Mouse (Mus musculus) frontal cortex, postnatal 14 days (tissue): Measurements from ENCODE around the gene Slc38a7.
A peak's percentile ranks its signal among the peaks of the same experiment; 100 is the strongest.
"Not testable (repeated sequence)": the region's sequence is repeated elsewhere in the genome, so short reads cannot be mapped to it uniquely, and the experiment has no call there.

Experiments
- DNase-seq, 2 experiments: peaks; one replicate each; pipeline ENCODE4 v3.0.0; 2022; ENCODE audit warnings: low spot score in 2 of 2

The Slc38a7 gene

GRCm38 (mm10) chr8:95853102-95853843, at the start of gene Slc38a7:
Gene Slc38a7, minus strand, starts transcription at chr8:95853539.
- DNase-seq: peak; percentile 66 to 70

DNA sequence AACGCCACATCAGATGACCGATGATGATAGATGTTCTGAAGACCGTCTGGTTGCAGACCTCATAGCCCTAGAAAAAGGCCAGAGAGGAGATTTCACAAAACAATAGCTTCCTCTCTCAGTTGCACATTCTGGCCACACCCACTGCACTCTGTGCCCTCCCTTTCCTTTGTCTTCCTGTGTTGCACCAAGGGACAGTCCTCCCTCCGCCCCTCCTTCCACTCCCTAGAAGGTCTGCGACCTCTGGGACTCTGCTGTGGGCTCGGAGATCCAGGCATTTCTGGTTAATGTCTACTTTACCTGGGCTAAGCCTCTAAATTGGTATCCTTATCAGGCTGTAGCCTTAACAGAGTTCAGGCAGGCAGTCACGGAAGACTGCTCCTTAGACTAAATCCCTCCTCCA, 48.5 kb upstream of the Slc38a7 start:
- no peak for DNase-seq

GRCm38 (mm10) chr8:95893701-95894100, 40.4 kb upstream of the Slc38a7 start:
- DNase-seq: no peak

DNA sequence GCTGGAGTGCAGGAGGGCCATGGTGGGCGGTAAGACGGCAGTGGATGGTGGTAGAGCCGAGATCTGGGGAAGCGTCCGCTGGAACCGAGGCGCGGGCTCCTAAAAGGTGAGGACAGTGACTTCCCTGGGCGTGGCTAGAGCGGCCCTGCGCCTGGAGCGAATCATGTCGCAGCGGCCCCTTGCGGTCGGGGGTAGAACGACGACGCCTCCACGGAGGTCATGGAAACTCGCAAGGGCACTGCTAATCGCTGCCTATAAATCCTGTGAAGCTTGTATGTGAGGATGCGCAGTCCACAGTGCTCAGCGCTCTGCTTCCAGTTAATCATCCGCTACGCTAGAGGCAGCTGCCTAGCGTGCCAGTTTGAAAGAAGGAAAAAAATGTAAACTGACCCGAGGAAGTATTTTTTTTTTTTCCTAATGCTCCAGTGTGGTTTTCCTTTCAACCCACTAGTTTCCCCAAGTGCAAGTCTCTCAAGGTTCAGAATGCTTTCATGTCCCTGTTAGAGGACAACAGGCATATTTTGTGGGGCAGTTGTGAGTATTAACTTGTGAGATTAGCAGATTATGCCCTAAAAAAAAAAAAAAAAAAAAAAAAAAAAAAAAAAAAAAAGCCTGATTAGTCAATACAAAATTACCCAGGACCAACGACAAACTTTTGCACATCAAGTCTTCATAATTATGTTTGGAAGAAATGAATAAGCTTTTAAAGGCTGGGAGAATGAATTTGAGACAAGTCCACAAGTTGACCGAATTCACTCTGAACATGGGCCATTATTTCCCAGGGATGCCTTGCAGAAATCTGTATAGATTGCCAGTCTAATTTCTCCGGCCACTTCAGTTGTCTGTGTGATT, 35.2 kb upstream of the Slc38a7 start, which contains the start of gene Got2:
Gene Got2 (minus strand): TSS at position 263 of the 852 bp plus-strand sequence.
- peak; percentile 81 to 89 for DNase-seq

GRCm38 (mm10) chr8:95887578-95888284, 34.4 kb upstream of the Slc38a7 start:
- peak; percentile 78 to 79 for DNase-seq

- peak in 1 of 2 experiments; percentile 16 for DNase-seq
Measured at GRCm38 (mm10) chr8:95886647-95887577, 33.6 kb upstream of the Slc38a7 start.

GRCm38 (mm10) chr8:95885966-95886365, 32.6 kb upstream of the Slc38a7 start:
- DNase-seq: no peak

- DNase-seq: no peak
Measured at GRCm38 (mm10) chr8:95885271-95885841, 32.0 kb upstream of the Slc38a7 start.

DNA sequence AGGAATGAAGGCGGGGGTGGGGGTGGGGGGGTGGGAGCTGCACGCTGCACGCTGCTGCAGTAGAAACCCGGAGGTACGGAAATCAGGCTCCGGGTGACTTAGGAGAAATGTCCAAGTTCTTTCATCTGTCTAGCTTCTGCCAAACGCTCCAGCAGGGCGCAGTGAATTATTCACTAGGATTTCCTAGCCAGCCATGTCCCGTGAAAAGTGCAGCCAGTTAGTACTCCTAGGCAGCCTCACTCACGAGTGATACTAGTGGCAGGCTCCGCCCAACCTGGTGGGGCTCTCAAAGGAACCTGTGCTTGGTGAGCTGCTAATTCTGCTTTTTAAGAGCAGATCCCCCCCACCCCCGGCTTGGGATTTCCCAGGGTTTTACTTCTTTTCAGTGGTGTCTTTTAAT, 31.2 kb upstream of the Slc38a7 start:
- no peak for DNase-seq

DNA sequence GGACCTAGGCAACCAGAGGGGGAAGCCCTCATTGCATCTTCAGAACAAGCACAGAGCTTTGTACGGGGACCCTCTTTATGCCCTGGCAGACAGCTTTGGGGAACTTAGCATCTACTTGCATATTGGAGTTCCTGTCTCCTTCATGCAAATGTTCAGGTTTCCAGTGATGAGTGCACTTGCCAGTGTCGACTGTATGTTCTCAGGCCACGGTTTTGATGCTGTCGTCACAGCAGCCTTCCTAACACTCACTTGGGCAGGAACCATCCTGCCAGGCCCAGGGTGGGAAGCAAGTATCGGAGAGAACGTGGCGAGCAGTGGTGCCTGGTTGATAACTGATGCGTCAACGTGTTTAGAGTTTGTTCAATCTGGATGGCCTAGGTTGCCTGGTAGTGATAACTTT, 28.9 kb upstream of the Slc38a7 start:
- no peak for DNase-seq

- no peak for DNase-seq
Measured at GRCm38 (mm10) chr8:95881576-95881975, 28.2 kb upstream of the Slc38a7 start.

GRCm38 (mm10) chr8:95879823-95880222, 26.5 kb upstream of the Slc38a7 start:
- DNase-seq: no peak

- DNase-seq: peak in 1 of 2 experiments; percentile 21
Measured at GRCm38 (mm10) chr8:95878176-95878962, 25.0 kb upstream of the Slc38a7 start.

GRCm38 (mm10) chr8:95875270-95875669, 21.9 kb upstream of the Slc38a7 start:
- no peak for DNase-seq

GRCm38 (mm10) chr8:95871690-95872089, 18.4 kb upstream of the Slc38a7 start:
- no peak for DNase-seq

- not testable (repeated sequence) for DNase-seq
Measured at GRCm38 (mm10) chr8:95864851-95865250, 11.5 kb upstream of the Slc38a7 start.

GRCm38 (mm10) chr8:95863761-95864440, 10.6 kb upstream of the Slc38a7 start:
- not testable (repeated sequence) for DNase-seq

- DNase-seq: no peak
Measured at GRCm38 (mm10) chr8:95854174-95854573, 835 bp upstream of the Slc38a7 start.

DNA sequence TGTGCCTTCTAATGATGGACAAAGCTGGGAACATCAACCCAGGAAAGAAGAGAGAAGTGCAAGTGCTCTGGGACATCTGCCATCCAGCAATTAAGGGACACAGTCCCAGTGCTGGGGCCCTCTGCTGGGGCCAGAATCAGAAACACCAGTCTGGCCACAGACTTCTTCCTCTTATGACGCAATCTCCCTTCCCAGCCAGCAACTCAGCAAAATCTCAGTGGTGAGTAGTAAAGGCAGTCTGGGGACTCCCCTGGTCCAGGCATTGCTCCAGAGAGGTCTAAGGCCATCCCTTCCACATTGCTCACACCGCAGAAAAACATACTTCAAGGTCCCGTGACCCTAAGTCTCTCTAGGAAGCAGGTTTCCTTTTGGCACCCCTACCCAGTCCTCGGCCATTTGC, 1.0 kb downstream of the Slc38a7 start:
- DNase-seq: no peak
